Mouse (Mus musculus) liver, adult 2 months (tissue): ENCODE measurements around the gene Lmntd2. TPM values are rescaled to one million over a fixed set of nuclear protein-coding genes. Genes with fewer than 3 reads are reported as not detected.

Experiments
- DNase-seq: peaks from one replicate; pipeline ENCODE4 v3.0.0-alpha.2; 2011; ENCODE audit warnings: low read depth, low spot score; ENCODE audit errors: extremely low read depth
- H3K27ac ChIP-seq: fragments of 200-500 bp; replicated peaks from 2 replicates; pipeline ENCODE4 v1.5.1; 2012; ENCODE audit warnings: low read depth, mild to moderate bottlenecking, control low read depth, inconsistent platforms, low read length; ENCODE audit not compliant: insufficient read depth
- H3K27me3 ChIP-seq: fragments of 200-500 bp; 2 replicates; pipeline ENCODE4 v1.6.1; 2012; ENCODE audit warnings: mild to moderate bottlenecking, moderate library complexity, low read length, inconsistent platforms; ENCODE audit not compliant: control insufficient read depth, insufficient read depth
- H3K36me3 ChIP-seq: fragments of 200-500 bp; 2 replicates; pipeline ENCODE4 v1.6.1; 2012; ENCODE audit warnings: low read length, inconsistent platforms; ENCODE audit not compliant: control insufficient read depth, insufficient read depth
- H3K4me1 ChIP-seq: fragments of 200-500 bp; 2 replicates; pipeline ENCODE4 v1.6.1; 2011; ENCODE audit warnings: low read length; ENCODE audit not compliant: control insufficient read depth, insufficient read depth
- H3K4me3 ChIP-seq: fragments of 200-500 bp; 2 replicates; pipeline ENCODE4 v1.5.1; 2011; ENCODE audit warnings: low read depth, mild to moderate bottlenecking, control low read depth, low read length, moderate library complexity; ENCODE audit not compliant: insufficient read depth
- H3K79me2 ChIP-seq: fragments of 200-500 bp; 2 replicates; pipeline ENCODE4 v1.6.1; 2012; ENCODE audit warnings: inconsistent platforms, mild to moderate bottlenecking, low read length, moderate library complexity; ENCODE audit not compliant: control insufficient read depth, insufficient read depth
- H3K9ac ChIP-seq: fragments of 200-500 bp; 2 replicates; pipeline ENCODE4 v1.6.1; 2012; ENCODE audit warnings: low read depth, mild to moderate bottlenecking, control low read depth, inconsistent platforms, low read length
- CTCF ChIP-seq: fragments of 200-500 bp; IDR thresholded peaks from 2 replicates; pipeline ENCODE4 v1.5.1; 2011; ENCODE audit warnings: low read depth, low read length, control low read depth
- POLR2A ChIP-seq: fragments of 200-500 bp; IDR thresholded peaks from 2 replicates; pipeline ENCODE4 v1.6.1; 2011; ENCODE audit warnings: low read length, control low read depth; ENCODE audit not compliant: insufficient read depth; ENCODE audit errors: extremely low read depth
- WGBS: fragments of 180-500 bp; shearing (Covaris S2); methylation state at CpG from one replicate; pipeline ENCODE4 v1.1.7; 2018; 5-methylcytosine and 5-hydroxymethylcytosine counted together
- polyA plus RNA-seq: library from polyadenylated mRNA; depleted of rRNA; stranded (reverse); fragments of >200 nt; gene quantifications from 2 replicates; pipeline ENCODE4 v1.2.3, GENCODE M21; 2012
- total RNA-seq: library from RNA; depleted of rRNA; stranded (reverse); fragments of >200 nt; gene quantifications from 2 replicates; pipeline ENCODE4 v1.2.3, GENCODE M21; 2014

The Lmntd2 gene
- total and polyA plus RNA-seq, 2 experiments, result 0.83 to 2.2 TPM

- Histone ChIP-seq H3K27me3 (no peaks in the 10 kb centered on the region), H3K4me1 (peaks cover 11% of the 10 kb centered on the region; the same call in 1 of the 2 replicates), H3K36me3 (peaks cover 30% of the 10 kb centered on the region), H3K79me2 (peaks cover 25% of the 10 kb centered on the region), H3K27ac (no peak overlapping the region), H3K9ac (no peak overlapping the region), H3K4me3 (no peak overlapping the region)
- no peak for TF ChIP-seq POLR2A
- TF ChIP-seq CTCF, result no peak
- DNase-seq, result no peak
- WGBS, result 90% methylated on average over 3 of the region's 3 CpGs
These were observed 17.2 kb upstream of the Lmntd2 start for GRCm38 (mm10) chr7:141231111-141231510.

DNA sequence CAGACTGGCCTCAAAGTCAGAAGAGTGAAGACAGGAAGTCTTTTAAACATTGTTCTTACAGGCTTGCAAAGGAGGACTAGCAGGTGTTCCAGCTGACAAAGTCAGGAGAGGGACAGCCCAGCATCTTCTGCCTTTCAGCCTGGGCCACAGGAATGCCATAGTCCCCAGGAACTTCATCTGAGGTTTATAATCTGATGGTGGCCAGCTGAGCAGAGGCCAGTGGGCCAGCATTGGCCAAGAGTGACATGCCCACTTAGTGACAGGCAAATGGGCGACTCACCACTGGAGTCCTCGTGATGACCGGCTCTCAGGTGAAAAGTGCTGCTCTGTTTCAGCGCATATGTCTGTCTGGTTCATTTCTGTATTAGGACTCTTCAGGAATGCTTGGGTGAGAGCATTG, 16.7 kb upstream of the Lmntd2 start:
- no peak overlapping the region for H3K9ac ChIP-seq
- no peak for TF ChIP-seq POLR2A
- no peak for TF ChIP-seq CTCF

DNA sequence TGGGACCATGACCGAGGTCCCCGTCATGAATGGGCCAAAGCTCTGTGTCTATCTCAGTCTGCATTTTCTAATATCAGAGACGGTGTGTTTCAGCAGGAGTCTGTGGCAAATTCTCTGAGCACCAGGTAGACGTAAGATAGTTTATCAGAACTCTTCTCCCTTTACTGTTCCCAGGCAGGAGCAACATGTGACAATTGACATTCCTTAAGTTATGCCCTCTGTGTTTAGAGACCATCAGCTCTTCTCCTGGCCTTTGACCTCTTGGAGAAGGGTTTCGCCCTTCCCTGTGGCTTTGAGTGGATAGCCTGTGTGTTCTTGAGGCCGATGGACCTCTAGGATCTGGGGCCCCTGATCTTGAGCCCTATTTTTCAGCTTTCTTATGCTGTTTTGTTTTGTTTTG, 15.8 kb upstream of the Lmntd2 start:
- Histone ChIP-seq H3K4me3 (peak overlapping the region; percentile 90), H3K9ac (peak overlapping the region; percentile 77), H3K79me2 (peaks cover 25% of the 10 kb centered on the region), H3K27me3 (no peaks in the 10 kb centered on the region), H3K4me1 (peaks cover 11% of the 10 kb centered on the region; the same call in 1 of the 2 replicates), H3K36me3 (peaks cover 25% of the 10 kb centered on the region), H3K27ac (no peak overlapping the region)
- 20% methylated on average over 6 of the region's 6 CpGs for WGBS
- DNase-seq, result no peak
- TF ChIP-seq POLR2A, result no peak
- no peak for TF ChIP-seq CTCF

More for the DNA sequence above, 16.7 kb upstream of the Lmntd2 start:
- WGBS, result 89% methylated on average over 4 of the region's 4 CpGs
- DNase-seq, result no peak
- no peaks in the 10 kb centered on the region for H3K27me3 ChIP-seq
- no peak overlapping the region for H3K4me3 ChIP-seq
- H3K27ac ChIP-seq, result no peak overlapping the region
- peaks cover 11% of the 10 kb centered on the region; the same call in 1 of the 2 replicates for H3K4me1 ChIP-seq
- H3K79me2 ChIP-seq, result peaks cover 25% of the 10 kb centered on the region
- peaks cover 28% of the 10 kb centered on the region for H3K36me3 ChIP-seq

GRCm38 (mm10) chr7:141228279-141229067, 14.6 kb upstream of the Lmntd2 start, which contains the start of gene Phrf1:
TSS of gene Phrf1 (plus strand) at chr7:141228784.
- Histone ChIP-seq H3K9ac (peak within 1 kb of the TSS; percentile 77), H3K27me3 (no peaks in the 10 kb centered on the region), H3K4me3 (peak within 1 kb of the TSS; percentile 90), H3K4me1 (peaks cover 11% of the 10 kb centered on the region; the same call in 1 of the 2 replicates), H3K36me3 (peaks cover 18% of the 10 kb centered on the region), H3K79me2 (peaks cover 25% of the 10 kb centered on the region), H3K27ac (peak within 1 kb of the TSS; percentile 76)
- under 1% methylated on average over 76 of the region's 76 CpGs for WGBS
- DNase-seq, result peak; percentile 81
- TF ChIP-seq CTCF (peak; percentile 91), POLR2A (peak; percentile 60; the same call in 1 of the 2 replicates)

- TF ChIP-seq POLR2A (no peak), CTCF (no peak)
- Histone ChIP-seq H3K4me1 (peaks cover 11% of the 10 kb centered on the region; the same call in 1 of the 2 replicates), H3K36me3 (peaks cover 11% of the 10 kb centered on the region), H3K4me3 (no peak overlapping the region), H3K27ac (no peak overlapping the region), H3K9ac (no peak overlapping the region), H3K27me3 (no peaks in the 10 kb centered on the region), H3K79me2 (peaks cover 25% of the 10 kb centered on the region)
- WGBS, result 79% methylated on average over 4 of the region's 4 CpGs
- DNase-seq, result no peak
These were observed 13.9 kb upstream of the Lmntd2 start for GRCm38 (mm10) chr7:141227796-141228195.

- no peak for DNase-seq
- peaks cover 13% of the 10 kb centered on the region; the same call in 1 of the 2 replicates for H3K4me1 ChIP-seq
- H3K79me2 ChIP-seq, result peaks cover 19% of the 10 kb centered on the region
- H3K9ac ChIP-seq, result no peak overlapping the region
- H3K27ac ChIP-seq, result no peak overlapping the region
- no peak overlapping the region for H3K4me3 ChIP-seq
- 95% methylated on average over 6 of the region's 6 CpGs for WGBS
- H3K36me3 ChIP-seq, result no peaks in the 10 kb centered on the region; the same call in 1 of the 2 replicates
- TF ChIP-seq CTCF (no peak), POLR2A (no peak)
- H3K27me3 ChIP-seq, result no peaks in the 10 kb centered on the region
These were observed 12.7 kb upstream of the Lmntd2 start for GRCm38 (mm10) chr7:141226535-141226934.
